Mouse (Mus musculus): ENCODE data around the gene Prkg1.

DNA sequence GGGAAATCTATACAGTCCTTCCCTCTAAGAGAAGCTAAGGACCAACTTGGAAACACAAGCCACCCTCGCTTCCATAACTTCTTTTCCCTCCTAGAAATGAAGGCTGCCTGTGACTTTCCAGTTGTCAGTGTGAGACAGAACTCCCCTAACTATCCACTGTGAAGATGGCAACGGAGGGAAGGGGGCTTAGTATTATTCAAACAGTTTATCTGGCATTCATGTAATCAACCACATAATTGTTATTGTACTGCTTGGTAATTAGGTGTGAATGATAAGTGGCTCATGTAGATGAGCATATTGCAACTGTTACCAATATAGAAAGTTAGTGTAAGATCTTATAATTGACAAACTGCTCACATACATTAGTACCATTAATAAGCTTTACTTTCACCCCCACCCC, 333.4 kb downstream of the Prkg1 start:
- TF ChIP-seq POLR2A (IDR thresholded peaks at IDR 0.05; ENCODE audit: extremely low read depth, insufficient read depth, low read length) (no peak), CTCF (IDR thresholded peaks at IDR 0.05; ENCODE audit: low read depth, low read length) (no peak)
